ENCODE assay signal across 10 mouse cellular contexts in genomic region chr2:170356667-170357374, GRCm38 (mm10).
DNase-seq lines count a peak whose midpoint lies in the region; ATAC-seq and TF ChIP-seq lines count a peak whose summit lies in the region.
"Had no signal": no experiment of that assay in that cellular context is flagged by ENCODE, and none has a peak within 500 bp of the region (broad histone marks: within the 10 kb centered on the region; RNA-seq: fewer than 3 reads in every experiment).

No protein-coding gene starts in this region.

- H3K9ac ChIP-seq in liver, postnatal 0 days (replicated peaks), result no peak overlapping the region
- no peak overlapping the region for H3K9ac ChIP-seq in liver, embryonic 12.5 days
- no peak overlapping the region for H3K9ac ChIP-seq in stomach, postnatal 0 days (ENCODE audit: low read length)
- no peak overlapping the region for H3K9ac ChIP-seq in forebrain, embryonic 13.5 days

- 61% methylated on average over 16 of the region's 16 CpGs for WGBS in liver, postnatal 0 days (ENCODE audit: insufficient replicate concordance)
- WGBS in liver, embryonic 12.5 days (ENCODE audit: insufficient replicate concordance), result 38% methylated on average over 16 of the region's 16 CpGs
- whole genome bisulfite sequencing in stomach, postnatal 0 days, result 59% methylated on average over 16 of the region's 16 CpGs
- WGBS in forebrain, embryonic 13.5 days, result 59% methylated on average over 16 of the region's 16 CpGs

- no peaks in the 10 kb centered on the region for H3K36me3 ChIP-seq in liver, postnatal 0 days (replicated peaks; ENCODE audit: insufficient read depth, low read length)
- H3K36me3 ChIP-seq in liver, embryonic 12.5 days, result no peaks in the 10 kb centered on the region
- no peaks in the 10 kb centered on the region for H3K36me3 ChIP-seq in stomach, postnatal 0 days (ENCODE audit: control insufficient read depth, insufficient read depth, low read length)
- no peaks in the 10 kb centered on the region for H3K36me3 ChIP-seq in forebrain, embryonic 13.5 days (ENCODE audit: poor library complexity, severe bottlenecking)
- H3K36me3 ChIP-seq: G1E had no signal

- H3K27me3 ChIP-seq in liver, postnatal 0 days (ENCODE audit: insufficient read depth, low read length), result no peaks in the 10 kb centered on the region
- H3K27me3 ChIP-seq in liver, embryonic 12.5 days (replicated peaks), result no peaks in the 10 kb centered on the region; the same call in 1 of the 2 replicates
- H3K27me3 ChIP-seq in stomach, postnatal 0 days (ENCODE audit: control insufficient read depth, insufficient read depth, low read length), result no peaks in the 10 kb centered on the region
- H3K27me3 ChIP-seq in forebrain, embryonic 13.5 days, result peaks cover 7% of the 10 kb centered on the region; the same call in 1 of the 2 replicates

- H3K4me3 ChIP-seq in liver, postnatal 0 days (ENCODE audit: low read depth, low read length), result no peak overlapping the region
- H3K4me3 ChIP-seq in liver, embryonic 12.5 days, result no peak overlapping the region
- no peak overlapping the region for H3K4me3 ChIP-seq in stomach, postnatal 0 days (ENCODE audit: low read depth, low read length)
- no peak overlapping the region for H3K4me3 ChIP-seq in forebrain, embryonic 13.5 days

- peak; percentile 43 for TF ChIP-seq CTCF in liver, postnatal 0 days (IDR thresholded peaks at IDR 0.05; ENCODE audit: low read depth)
- peak; percentile 52 for TF ChIP-seq CTCF in stomach, postnatal 0 days (IDR thresholded peaks at IDR 0.05; ENCODE audit: low read depth)

- H3K4me2 ChIP-seq in liver, postnatal 0 days (ENCODE audit: low read depth, low read length), result no peak overlapping the region
- no peak overlapping the region for H3K4me2 ChIP-seq in liver, embryonic 12.5 days
- H3K4me2 ChIP-seq in stomach, postnatal 0 days (replicated peaks; ENCODE audit: low read depth), result no peak overlapping the region
- no peak overlapping the region for H3K4me2 ChIP-seq in forebrain, embryonic 13.5 days

- ATAC-seq in liver, postnatal 0 days, result no peak
- no peak for ATAC-seq in liver, embryonic 12.5 days
- ATAC-seq in stomach, postnatal 0 days (ENCODE audit: low FRiP score, low TSS enrichment), result 0 out of 2 replicates have a peak, but pooled peaks have one; percentile 21
- no peak for ATAC-seq in forebrain, embryonic 13.5 days

- H3K27ac ChIP-seq in liver, postnatal 0 days (ENCODE audit: low read depth), result no peak overlapping the region
- H3K27ac ChIP-seq in liver, embryonic 12.5 days, result no peak overlapping the region
- no peak overlapping the region for H3K27ac ChIP-seq in stomach, postnatal 0 days (replicated peaks)
- H3K27ac ChIP-seq in forebrain, embryonic 13.5 days, result no peak overlapping the region

- no peaks in the 10 kb centered on the region for H3K9me3 ChIP-seq in liver, postnatal 0 days (ENCODE audit: low read length)
- peaks cover 27% of the 10 kb centered on the region for H3K9me3 ChIP-seq in liver, embryonic 12.5 days (replicated peaks)
- H3K9me3 ChIP-seq in stomach, postnatal 0 days (ENCODE audit: control insufficient read depth, low read length), result no peaks in the 10 kb centered on the region
- H3K9me3 ChIP-seq in forebrain, embryonic 13.5 days (replicated peaks), result no peaks in the 10 kb centered on the region

- DNase-seq in embryo, embryonic 11 days, result peak; percentile 22
- no peak for DNase-seq in embryo, embryonic 10 days (ENCODE audit: low spot score)
- peak; percentile 40 for DNase-seq in liver, postnatal 0 days
- DNase-seq in kidney, postnatal 4 days, result peak; percentile 56 to 67
- peak; percentile 37 for DNase-seq in stomach, postnatal 0 days (ENCODE audit: low spot score)
- DNase-seq in embryo, embryonic 10.5 days (ENCODE audit: low spot score), result no peak
- DNase-seq: cerebellum, adult 9-11 months had no signal

- H3K4me1 ChIP-seq in liver, postnatal 0 days (ENCODE audit: insufficient read depth), result peaks cover 3% of the 10 kb centered on the region
- no peaks in the 10 kb centered on the region; the same call in 1 of the 2 replicates for H3K4me1 ChIP-seq in liver, embryonic 12.5 days
- H3K4me1 ChIP-seq in stomach, postnatal 0 days (replicated peaks; ENCODE audit: control insufficient read depth, insufficient read depth), result no peaks in the 10 kb centered on the region
- no peaks in the 10 kb centered on the region for H3K4me1 ChIP-seq in forebrain, embryonic 13.5 days

- TF ChIP-seq EP300 in liver, postnatal 0 days (IDR thresholded peaks at IDR 0.05; ENCODE audit: low read depth), result no peak
- TF ChIP-seq EP300 in stomach, postnatal 0 days (optimal IDR thresholded peaks at IDR 0.05), result no peak

Comparison
In these comparisons a context has a peak if more than half of its experiments do, and no peak if none do; other contexts are left out.
1. DNase-seq: peak in embryo, embryonic 11 days (single experiment), liver, postnatal 0 days (single experiment), kidney, postnatal 4 days (2 of 2) and stomach, postnatal 0 days (single experiment); none in embryo, embryonic 10 days (single experiment) and embryo, embryonic 10.5 days (single experiment).